Mouse (Mus musculus): ENCODE results near the gene Tfb1m. TPM values are rescaled to one million over a fixed set of nuclear protein-coding genes. Genes with fewer than 3 reads are reported as not detected.

The Tfb1m gene
- polyA plus RNA-seq, 1 experiment from 2014 or later = 21.0 TPM

Other genes with a start within 250 kb of the Tfb1m start
- 3.2 and 5.2 TPM in 2 replicates for gene Tiam2, start 231.2 kb downstream of the Tfb1m start, polyA plus RNA-seq (2014; fragmentation: Nextera tagmentation; extraction: Ambion mirVana)
- not detected in 2 replicates for gene Cldn20, start 25.2 kb downstream of the Tfb1m start, polyA plus RNA-seq (2014; fragmentation: Nextera tagmentation; extraction: Ambion mirVana)
- not detected in 2 replicates for gene Nox3, start 138.5 kb upstream of the Tfb1m start, polyA plus RNA-seq (2014; fragmentation: Nextera tagmentation; extraction: Ambion mirVana)

All from neural tube, embryonic 11.5 days (tissue).